Mouse (Mus musculus): Measurements from ENCODE around the gene Ccdc171. TPM values are rescaled to one million over a fixed set of nuclear protein-coding genes. Genes with fewer than 3 reads are reported as not detected.
A peak's percentile ranks its signal among the peaks of the same experiment; 100 is the strongest.

The Ccdc171 gene
- polyA plus RNA-seq, 1 experiment from 2014 or later, result 3.8 TPM

DNA sequence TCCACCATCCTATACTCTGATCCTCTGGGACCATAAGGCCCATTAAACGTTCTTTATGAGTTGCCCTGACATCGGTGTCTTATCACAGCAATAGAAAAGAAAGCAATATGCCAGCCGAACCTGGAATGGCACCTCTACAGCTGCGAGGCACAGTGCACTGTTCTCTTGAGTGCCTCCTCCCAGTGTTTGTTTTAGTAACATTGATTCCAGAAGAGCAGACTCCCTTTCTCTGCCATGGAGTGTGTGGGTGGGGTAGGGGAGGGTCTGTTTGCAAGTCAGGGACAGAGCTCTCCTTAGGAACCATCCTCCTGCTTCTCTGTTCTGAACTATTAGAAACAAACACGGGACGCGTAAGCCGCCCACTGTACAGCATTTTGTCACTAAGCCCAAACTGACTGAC is 352.9 kb downstream of the Ccdc171 start:
- Histone ChIP-seq H3K4me2 (ENCODE audit: low read depth, low read length) (no peak overlapping the region), H3K4me3 (ENCODE audit: low read length) (no peak overlapping the region)
- 70% methylated on average over 8 of the region's 8 CpGs for WGBS

GRCm38 (mm10) chr4:83888459-83889054 is 363.2 kb downstream of the Ccdc171 start:
- WGBS, result 58% methylated on average over 13 of the region's 13 CpGs
- H3K4me3 ChIP-seq (ENCODE audit: low read length), result no peak overlapping the region
- no peaks in the 10 kb centered on the region for H3K36me3 ChIP-seq (ENCODE audit: control insufficient read depth, insufficient read depth)
- no peak overlapping the region for H3K9ac ChIP-seq (ENCODE audit: low read length)
- H3K4me1 ChIP-seq (ENCODE audit: control insufficient read depth, insufficient read depth, low read length), result no peaks in the 10 kb centered on the region
- H3K9me3 ChIP-seq (replicated peaks; ENCODE audit: control insufficient read depth, low read length), result no peaks in the 10 kb centered on the region
- no peak for ATAC-seq (replicated peaks; ENCODE audit: extremely low read depth, insufficient read depth, low FRiP score)
- no peak overlapping the region for H3K27ac ChIP-seq (ENCODE audit: low read length)
- H3K27me3 ChIP-seq (ENCODE audit: control insufficient read depth, insufficient read depth, low read length), result no peaks in the 10 kb centered on the region
- no peak overlapping the region for H3K4me2 ChIP-seq (ENCODE audit: low read depth, low read length)

More for the DNA sequence above, 352.9 kb downstream of the Ccdc171 start:
- Histone ChIP-seq H3K9me3 (replicated peaks; ENCODE audit: control insufficient read depth, low read length) (no peaks in the 10 kb centered on the region), H3K27ac (ENCODE audit: low read length) (no peak overlapping the region), H3K4me1 (ENCODE audit: control insufficient read depth, insufficient read depth, low read length) (no peaks in the 10 kb centered on the region), H3K9ac (ENCODE audit: low read length) (no peak overlapping the region), H3K27me3 (ENCODE audit: control insufficient read depth, insufficient read depth, low read length) (no peaks in the 10 kb centered on the region), H3K36me3 (ENCODE audit: control insufficient read depth, insufficient read depth) (no peaks in the 10 kb centered on the region)
- ATAC-seq (replicated peaks; ENCODE audit: extremely low read depth, insufficient read depth, low FRiP score), result no peak

GRCm38 (mm10) chr4:83902081-83902645 is 376.8 kb downstream of the Ccdc171 start:
- 51% methylated on average over 9 of the region's 9 CpGs for WGBS
- Histone ChIP-seq H3K9me3 (replicated peaks; ENCODE audit: control insufficient read depth, low read length) (no peaks in the 10 kb centered on the region), H3K27me3 (ENCODE audit: control insufficient read depth, insufficient read depth, low read length) (no peaks in the 10 kb centered on the region), H3K9ac (ENCODE audit: low read length) (no peak overlapping the region), H3K4me3 (ENCODE audit: low read length) (peak overlapping the region; percentile 23), H3K4me1 (ENCODE audit: control insufficient read depth, insufficient read depth, low read length) (peaks cover 2% of the 10 kb centered on the region; the same call in 1 of the 2 replicates), H3K27ac (ENCODE audit: low read length) (no peak overlapping the region), H3K4me2 (ENCODE audit: low read depth, low read length) (peak overlapping the region; percentile 46), H3K36me3 (ENCODE audit: control insufficient read depth, insufficient read depth) (no peaks in the 10 kb centered on the region)
- peak; percentile 79 for ATAC-seq (replicated peaks; ENCODE audit: extremely low read depth, insufficient read depth, low FRiP score)

Other genes starting within 250 kb of the Ccdc171 start
- gene Ttc39b, start 201.3 kb upstream of the Ccdc171 start, polyA plus RNA-seq (2015; fragmentation: Nextera tagmentation; extraction: Ambion mirVana), result 1.5 and 2.2 TPM in 2 replicates
- gene Snapc3, start 107.8 kb upstream of the Ccdc171 start, polyA plus RNA-seq (2015; fragmentation: Nextera tagmentation; extraction: Ambion mirVana), result 29.6 and 31.4 TPM in 2 replicates
- 69.0 and 82.9 TPM in 2 replicates for gene Psip1, start 39.1 kb upstream of the Ccdc171 start, polyA plus RNA-seq (2015; fragmentation: Nextera tagmentation; extraction: Ambion mirVana)

All from heart, embryonic 16.5 days (tissue).